Comparison of ENCODE assay signal across 8 mouse cellular contexts in genomic region chr1:135767324-135767890, GRCm38 (mm10). TPM values are rescaled to one million over a fixed set of nuclear protein-coding genes. Genes with fewer than 3 reads are reported as not detected.
A peak's percentile ranks its signal among the peaks of the same experiment; 100 is the strongest.
DNase-seq lines count a peak whose midpoint lies in the region; ATAC-seq and TF ChIP-seq lines count a peak whose summit lies in the region.

No protein-coding gene starts in this region.

- no peaks in the 10 kb centered on the region for H3K9me3 ChIP-seq in heart, embryonic 15.5 days (replicated peaks)
- H3K9me3 ChIP-seq in MEL (replicated peaks; ENCODE audit: insufficient read depth, low read length), result no peaks in the 10 kb centered on the region
- H3K9me3 ChIP-seq in hindbrain, embryonic 11.5 days (ENCODE audit: control insufficient read depth, low read length), result no peaks in the 10 kb centered on the region
- H3K9me3 ChIP-seq in midbrain, embryonic 13.5 days, result no peaks in the 10 kb centered on the region

- H3K4me3 ChIP-seq in heart, embryonic 15.5 days, result peak overlapping the region; percentile 89
- H3K4me3 ChIP-seq in MEL (ENCODE audit: control insufficient read depth in 1 of 2, insufficient read depth in 1 of 2, low read depth in 2 of 2, low read length in 2 of 2), result peak overlapping the region; percentile 71 to 97
- H3K4me3 ChIP-seq in hindbrain, embryonic 11.5 days (ENCODE audit: low read depth, low read length), result no peak overlapping the region
- H3K4me3 ChIP-seq in midbrain, embryonic 13.5 days (replicated peaks), result peak overlapping the region; percentile 56

- H3K27ac ChIP-seq in heart, embryonic 15.5 days, result peak overlapping the region; percentile 95
- H3K27ac ChIP-seq in MEL (ENCODE audit: control insufficient read depth, low read depth, low read length), result no peak overlapping the region
- H3K27ac ChIP-seq in hindbrain, embryonic 11.5 days (ENCODE audit: low read depth, low read length), result no peak overlapping the region
- H3K27ac ChIP-seq in midbrain, embryonic 13.5 days, result no peak overlapping the region

- TF ChIP-seq RAD21 in MEL (IDR thresholded peaks at IDR 0.05; ENCODE audit: low read depth, low read length), result no peak

- no peak for TF ChIP-seq POLR2A in MEL (IDR thresholded peaks at IDR 0.05; ENCODE audit: control insufficient read depth in 1 of 2, insufficient read depth in 1 of 2, low read depth in 1 of 2, low read length in 2 of 2, poor library complexity in 1 of 2)

- 34% methylated on average over 4 of the region's 4 CpGs for WGBS in heart, embryonic 15.5 days
- 82% methylated on average over 4 of the region's 4 CpGs for WGBS in hindbrain, embryonic 11.5 days
- 88% methylated on average over 4 of the region's 4 CpGs for WGBS in midbrain, embryonic 13.5 days

- ATAC-seq in heart, embryonic 15.5 days (replicated peaks; ENCODE audit: insufficient number of reproducible peaks, insufficient read depth, low FRiP score, low read depth), result no peak
- ATAC-seq in hindbrain, embryonic 11.5 days (ENCODE audit: low FRiP score), result no peak
- ATAC-seq in midbrain, embryonic 13.5 days, result no peak

- H3K4me1 ChIP-seq in heart, embryonic 15.5 days (replicated peaks), result peaks cover 73% of the 10 kb centered on the region
- H3K4me1 ChIP-seq in MEL (ENCODE audit: control insufficient read depth in 1 of 2, insufficient read depth in 2 of 2, low read length in 2 of 2), result peaks cover 10 to 30% of the 10 kb centered on the region in 2 experiments
- 0 out of 2 replicates have a peak, but pooled peaks cover 10% of the 10 kb centered on the region for H3K4me1 ChIP-seq in hindbrain, embryonic 11.5 days (replicated peaks; ENCODE audit: control insufficient read depth, insufficient read depth, low read length)
- peaks cover 35% of the 10 kb centered on the region for H3K4me1 ChIP-seq in midbrain, embryonic 13.5 days (replicated peaks)

- H3K79me2 ChIP-seq in MEL (ENCODE audit: control insufficient read depth, insufficient read depth, low read length, poor library complexity), result peaks cover 8% of the 10 kb centered on the region

- peaks cover 15% of the 10 kb centered on the region; the same call in 1 of the 2 replicates for H3K36me3 ChIP-seq in heart, embryonic 15.5 days
- H3K36me3 ChIP-seq in MEL (ENCODE audit: control insufficient read depth in 1 of 2, insufficient read depth in 2 of 2, low read length in 2 of 2), result peaks cover 0 to 18% of the 10 kb centered on the region in 2 experiments; a peak in 2 of 4 replicates
- H3K36me3 ChIP-seq in hindbrain, embryonic 11.5 days (ENCODE audit: control insufficient read depth, insufficient read depth, low read length), result no peaks in the 10 kb centered on the region
- H3K36me3 ChIP-seq in midbrain, embryonic 13.5 days, result peaks cover 8% of the 10 kb centered on the region

- DNase-seq in heart, adult 18-20 months, result no peak
- DNase-seq in MEL (ENCODE audit: low read depth, low spot score), result no peak
- DNase-seq in hindbrain, embryonic 11.5 days (ENCODE audit: low spot score), result no peak
- no peak for DNase-seq in frontal cortex, adult 2 months (ENCODE audit: extremely low spot score in 1 of 2, low spot score in 1 of 2)
- DNase-seq in cerebellum, adult 9-10 months, result no peak
- DNase-seq in frontal cortex, postnatal 10 days (ENCODE audit: low spot score in 2 of 2), result no peak

- no peak for TF ChIP-seq EP300 in MEL (IDR thresholded peaks at IDR 0.05; ENCODE audit: low read depth in 1 of 2, low read length in 2 of 2)

- peak overlapping the region; percentile 93 for H3K9ac ChIP-seq in heart, embryonic 15.5 days
- no peak overlapping the region for H3K9ac ChIP-seq in MEL (ENCODE audit: control insufficient read depth, low read depth, low read length, poor library complexity, severe bottlenecking)
- H3K9ac ChIP-seq in hindbrain, embryonic 11.5 days (ENCODE audit: low read depth, low read length), result no peak overlapping the region
- H3K9ac ChIP-seq in midbrain, embryonic 13.5 days (replicated peaks), result no peak overlapping the region; the same call in 1 of the 2 replicates

- no peak for TF ChIP-seq CTCF in MEL (IDR thresholded peaks at IDR 0.05 in 2 of 3, conservative IDR thresholded peaks at IDR 0.05 in 1 of 3; ENCODE audit: control insufficient read depth in 1 of 3, insufficient read depth in 1 of 3, low read depth in 2 of 3, low read length in 3 of 3, poor library complexity in 1 of 3, severe bottlenecking in 1 of 3)

- H3K27me3 ChIP-seq in heart, embryonic 15.5 days, result no peaks in the 10 kb centered on the region
- no peaks in the 10 kb centered on the region; a peak in 2 of 4 replicates for H3K27me3 ChIP-seq in MEL (ENCODE audit: control insufficient read depth in 1 of 2, insufficient read depth in 2 of 2, low read length in 2 of 2)
- 0 out of 2 replicates have a peak, but pooled peaks cover 2% of the 10 kb centered on the region for H3K27me3 ChIP-seq in hindbrain, embryonic 11.5 days (ENCODE audit: control insufficient read depth, insufficient read depth, low read length)
- H3K27me3 ChIP-seq in midbrain, embryonic 13.5 days, result peaks cover 18% of the 10 kb centered on the region

- H3K4me2 ChIP-seq in heart, embryonic 15.5 days, result peak overlapping the region; percentile 92
- peak overlapping the region; percentile 96 for H3K4me2 ChIP-seq in hindbrain, embryonic 11.5 days (replicated peaks; ENCODE audit: low read depth, low read length)
- peak overlapping the region; percentile 95 for H3K4me2 ChIP-seq in midbrain, embryonic 13.5 days (replicated peaks)

TF ChIP-seq in MEL, 35 proteins besides CTCF, POLR2A, EP300 and RAD21:
- no peak for TF ChIP-seq MAX (IDR thresholded peaks at IDR 0.05; ENCODE audit: low read length)
- no peak for TF ChIP-seq POLR2AphosphoS5 (IDR thresholded peaks at IDR 0.05; ENCODE audit: borderline replicate concordance, low read depth, low read length)

RNA-seq across cellular contexts. Expression of gene Phlda3, which starts 1.5 kb away (rescaled TPM):
- polyA plus RNA-seq in heart, embryonic 15.5 days (2015; fragmentation: Nextera tagmentation; extraction: Ambion mirVana), result 70.5 and 85.0 TPM in 2 replicates
- 10 to 100 TPM; 11.0 to 11.7 TPM for total RNA-seq in heart, adult 18-20 months (2021)
- 5.5 and 7.7 TPM in 2 replicates for total RNA-seq in MEL (2012; rRNA removed)
- polyA plus RNA-seq in MEL (2012; ENCODE audit: insufficient read depth in 1 of 2, insufficient read length in 2 of 2, low read depth in 1 of 2, low replicate concordance in 2 of 2, missing spikeins in 1 of 2), result 10 to 100 TPM in 1 of 2 experiments, not detected in 1; 20.0 TPM
- 18.2 and 18.6 TPM in 2 replicates for polyA plus RNA-seq in hindbrain, embryonic 11.5 days (2014; fragmentation: Nextera tagmentation; extraction: Ambion mirVana)
- polyA plus RNA-seq in midbrain, embryonic 13.5 days (2015; fragmentation: Nextera tagmentation; extraction: Ambion mirVana), result 12.5 and 14.8 TPM in 2 replicates
- polyA plus RNA-seq in frontal cortex, adult 2 months (2012; rRNA removed), result 33.6 and 41.1 TPM in 2 replicates

RNA-seq across cellular contexts. Expression of gene Tnni1, which starts 11.8 kb away (rescaled TPM):
- 3,693 and 4,133 TPM in 2 replicates for polyA plus RNA-seq in heart, embryonic 15.5 days (2015; fragmentation: Nextera tagmentation; extraction: Ambion mirVana)
- total RNA-seq in heart, adult 18-20 months (2021), result 1 to 10 TPM; 1.5 to 1.7 TPM
- total RNA-seq in MEL (2012; rRNA removed), result not detected in 2 replicates
- polyA plus RNA-seq in MEL (2012; ENCODE audit: insufficient read depth in 1 of 2, insufficient read length in 2 of 2, low read depth in 1 of 2, low replicate concordance in 2 of 2, missing spikeins in 1 of 2), result under 1 TPM in 1 of 2 experiments, not detected in 1; 0.15 TPM
- 6.0 and 11.3 TPM in 2 replicates for polyA plus RNA-seq in hindbrain, embryonic 11.5 days (2014; fragmentation: Nextera tagmentation; extraction: Ambion mirVana)
- 0.20 and 0.34 TPM in 2 replicates for polyA plus RNA-seq in midbrain, embryonic 13.5 days (2015; fragmentation: Nextera tagmentation; extraction: Ambion mirVana)
- polyA plus RNA-seq in frontal cortex, adult 2 months (2012; rRNA removed), result 10.5 and 11.3 TPM in 2 replicates

RNA-seq across cellular contexts. Expression of gene Csrp1, which starts 47.5 kb away (rescaled TPM):
- polyA plus RNA-seq in heart, embryonic 15.5 days (2015; fragmentation: Nextera tagmentation; extraction: Ambion mirVana), result 149 and 169 TPM in 2 replicates
- total RNA-seq in heart, adult 18-20 months (2021), result 10 to 100 TPM; 47.0 to 51.1 TPM
- 40.3 and 44.4 TPM in 2 replicates for total RNA-seq in MEL (2012; rRNA removed)
- 10 to 100 TPM in 1 of 2 experiments, not detected in 1; 73.0 TPM for polyA plus RNA-seq in MEL (2012; ENCODE audit: insufficient read depth in 1 of 2, insufficient read length in 2 of 2, low read depth in 1 of 2, low replicate concordance in 2 of 2, missing spikeins in 1 of 2)
- polyA plus RNA-seq in hindbrain, embryonic 11.5 days (2014; fragmentation: Nextera tagmentation; extraction: Ambion mirVana), result 42.2 and 42.8 TPM in 2 replicates
- polyA plus RNA-seq in midbrain, embryonic 13.5 days (2015; fragmentation: Nextera tagmentation; extraction: Ambion mirVana), result 13.9 and 16.0 TPM in 2 replicates
- polyA plus RNA-seq in frontal cortex, adult 2 months (2012; rRNA removed), result 205 and 232 TPM in 2 replicates

RNA-seq across cellular contexts. Expression of gene Lad1, which starts 51.0 kb away (rescaled TPM):
- 3.2 and 5.8 TPM in 2 replicates for polyA plus RNA-seq in heart, embryonic 15.5 days (2015; fragmentation: Nextera tagmentation; extraction: Ambion mirVana)
- 1 to 10 TPM; 5.9 to 8.3 TPM for total RNA-seq in heart, adult 18-20 months (2021)
- not detected in 2 replicates for total RNA-seq in MEL (2012; rRNA removed)
- polyA plus RNA-seq in MEL (2012; ENCODE audit: insufficient read depth in 1 of 2, insufficient read length in 2 of 2, low read depth in 1 of 2, low replicate concordance in 2 of 2, missing spikeins in 1 of 2), result not detected
- 0.96 and 1.3 TPM in 2 replicates for polyA plus RNA-seq in hindbrain, embryonic 11.5 days (2014; fragmentation: Nextera tagmentation; extraction: Ambion mirVana)
- polyA plus RNA-seq in midbrain, embryonic 13.5 days (2015; fragmentation: Nextera tagmentation; extraction: Ambion mirVana), result 0.36 and 0.37 TPM in 2 replicates
- 1.6 and 1.8 TPM in 2 replicates for polyA plus RNA-seq in frontal cortex, adult 2 months (2012; rRNA removed)

Comparison
In these comparisons a context has a peak if more than half of its experiments do, and no peak if none do; other contexts are left out.
1. RNA of gene Tnni1, which starts 11.8 kb away (polyA plus RNA-seq): 3,693 to 4,133 TPM in heart, embryonic 15.5 days; 10.5 to 11.3 TPM in frontal cortex, adult 2 months, 6.0 to 11.3 TPM in hindbrain, embryonic 11.5 days, 0.20 to 0.34 TPM in midbrain, embryonic 13.5 days and 0.15 TPM in MEL; every median in the first group is over 100 times any median in the second.
2. Peak in every context shown above with its lines, with median percentiles within 50 percentile points of each other: H3K4me2 ChIP-seq.